Mouse (Mus musculus): Measurements from ENCODE around the gene Megf11.

DNA sequence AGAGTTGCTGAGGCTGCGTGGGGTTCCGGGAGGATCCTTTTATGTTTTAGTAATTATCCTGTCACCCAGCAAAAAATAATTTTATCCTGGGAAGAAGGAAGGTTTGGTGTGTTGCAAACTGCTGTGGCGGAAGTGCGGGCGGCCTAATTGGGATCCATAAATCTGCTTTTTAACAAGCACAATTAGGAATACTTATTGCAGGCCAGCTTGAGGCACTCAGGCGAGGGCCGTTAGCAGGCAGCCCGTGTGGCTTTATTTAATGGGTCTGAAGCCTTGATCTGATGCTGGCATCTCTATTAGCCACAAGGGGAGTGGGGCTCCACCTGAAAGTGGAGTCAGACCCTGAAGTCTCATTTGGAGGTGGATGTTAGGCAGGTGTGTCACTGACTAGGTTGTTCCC lies 23.4 kb downstream of the Megf11 start:
- TF ChIP-seq GATA1 (IDR thresholded peaks at IDR 0.05; ENCODE audit: borderline replicate concordance, low read length) (no peak), CTCF (IDR thresholded peaks at IDR 0.05; ENCODE audit: low read depth, low read length) (no peak)

All from G1E (cell line).